Mouse (Mus musculus) CH12.LX (cell line): Measurements from ENCODE around the gene Lipm. TPM values are rescaled to one million over a fixed set of nuclear protein-coding genes. Genes with fewer than 3 reads are reported as not detected.

Source experiments
- DNase-seq: peaks from one replicate; pipeline ENCODE4 v3.0.0-alpha.2; 2013; ENCODE audit errors: extremely low read depth
- H3K27ac ChIP-seq: 2 replicates; pipeline ENCODE4 v1.5.1; 2012; ENCODE audit warnings: low read depth, mild to moderate bottlenecking, control low read depth, moderate library complexity; ENCODE audit not compliant: insufficient read depth
- H3K27me3 ChIP-seq: replicated peaks from 2 replicates; pipeline ENCODE3; 2012; ENCODE audit warnings: inconsistent platforms
- H3K36me3 ChIP-seq, 2 experiments: replicated peaks in 1 of 2; 2 replicates each; pipeline versions ENCODE3 to v1.6.1; 2012; ENCODE audit warnings: inconsistent platforms in 1 of 2, low read length in 1 of 2, mild to moderate bottlenecking in 1 of 2, mixed read lengths in 1 of 2, moderate library complexity in 1 of 2; ENCODE audit not compliant: control insufficient read depth in 1 of 2, insufficient read depth in 1 of 2
- H3K4me1 ChIP-seq, 2 experiments: 2 replicates each; pipeline ENCODE4 v1.6.1; 2012; ENCODE audit warnings: inconsistent platforms in 1 of 2, moderate library complexity in 1 of 2; ENCODE audit not compliant: insufficient read depth in 2 of 2, control insufficient read depth in 1 of 2
- H3K4me2 ChIP-seq: 2 replicates; pipeline ENCODE4 v1.6.1; 2012; ENCODE audit warnings: low read depth, mild to moderate bottlenecking, control low read depth; ENCODE audit not compliant: poor library complexity, insufficient read depth, severe bottlenecking
- H3K4me3 ChIP-seq, 3 experiments: fragments of 150-350 bp in 1 of 3; sonication (generic) in 1 of 3; replicated peaks in 1 of 3; 2 replicates each; pipeline versions ENCODE3 to v1.5.1; 2011 to 2012; ENCODE audit warnings: low read depth in 2 of 3, low read length in 2 of 3, mild to moderate bottlenecking in 2 of 3, moderate library complexity in 2 of 3, control low read depth in 1 of 3, improper control_type of control experiment in 1 of 3, inconsistent platforms in 1 of 3, mixed read lengths in 1 of 3; ENCODE audit not compliant: poor library complexity in 1 of 3
- H3K79me2 ChIP-seq: replicated peaks from 2 replicates; pipeline ENCODE4 v1.6.1; 2012; ENCODE audit warnings: mild to moderate bottlenecking, moderate library complexity; ENCODE audit not compliant: control insufficient read depth, poor library complexity, insufficient read depth, severe bottlenecking; ENCODE audit errors: extremely low read depth
- H3K9ac ChIP-seq: 2 replicates; pipeline ENCODE4 v1.6.1; 2012; ENCODE audit warnings: low read depth, mild to moderate bottlenecking, control low read depth, moderate library complexity; ENCODE audit not compliant: insufficient read depth
- H3K9me3 ChIP-seq: replicated peaks from 2 replicates; pipeline ENCODE3; 2012; ENCODE audit warnings: low read length, inconsistent platforms, mixed read lengths
- BHLHE40 ChIP-seq: IDR thresholded peaks from 2 replicates; pipeline ENCODE4 v1.6.1; 2011; ENCODE audit warnings: mild to moderate bottlenecking, low read depth, low read length, improper control_type of control experiment
- CHD1 ChIP-seq: IDR thresholded peaks from 2 replicates; pipeline ENCODE4 v1.6.1; 2012; ENCODE audit warnings: low read depth, low read length, improper control_type of control experiment, inconsistent platforms
- CHD2 ChIP-seq: IDR thresholded peaks from 2 replicates; pipeline ENCODE4 v1.6.1; 2011; ENCODE audit warnings: low read length, improper control_type of control experiment
- CTCF ChIP-seq, 2 experiments: IDR thresholded peaks in 1 of 2; conservative IDR thresholded peaks in 1 of 2; 2 replicates each; pipeline ENCODE4 v1.5.1; 2011 to 2012; ENCODE audit warnings: low read depth in 2 of 2, low read length in 2 of 2, improper control_type of control experiment in 1 of 2, inconsistent platforms in 1 of 2, mild to moderate bottlenecking in 1 of 2, moderate library complexity in 1 of 2
- ELF1 ChIP-seq: IDR thresholded peaks from 2 replicates; pipeline ENCODE4 v1.6.1; 2014; ENCODE audit warnings: low read depth, mild to moderate bottlenecking, inconsistent platforms, low read length, improper control_type of control experiment
- EP300 ChIP-seq: IDR thresholded peaks from 2 replicates; pipeline ENCODE4 v1.6.1; 2011; ENCODE audit warnings: low read length, improper control_type of control experiment
- IRF4 ChIP-seq: IDR thresholded peaks from 2 replicates; pipeline ENCODE4 v1.6.1; 2014; ENCODE audit warnings: low read depth, mild to moderate bottlenecking, inconsistent platforms, low read length, improper control_type of control experiment
- JUN ChIP-seq: IDR thresholded peaks from 2 replicates; pipeline ENCODE4 v1.6.1; 2011; ENCODE audit warnings: low read depth, mild to moderate bottlenecking, low read length, improper control_type of control experiment, moderate library complexity; ENCODE audit not compliant: insufficient read depth
- KAT2A ChIP-seq: IDR thresholded peaks from 2 replicates; pipeline ENCODE4 v1.6.1; 2012; ENCODE audit warnings: low read length, improper control_type of control experiment, inconsistent platforms; ENCODE audit not compliant: insufficient replicate concordance
- MAZ ChIP-seq: IDR thresholded peaks from 2 replicates; pipeline ENCODE4 v1.6.1; 2012; ENCODE audit warnings: low read depth, mild to moderate bottlenecking, inconsistent platforms, low read length, improper control_type of control experiment, moderate library complexity
- MEF2A ChIP-seq: IDR thresholded peaks from 2 replicates; pipeline ENCODE4 v1.6.1; 2014; ENCODE audit warnings: low read depth, mild to moderate bottlenecking, inconsistent platforms, low read length, improper control_type of control experiment, borderline replicate concordance
- MXI1 ChIP-seq: IDR thresholded peaks from 2 replicates; pipeline ENCODE4 v1.6.1; 2011; ENCODE audit warnings: mild to moderate bottlenecking, low read depth, low read length, improper control_type of control experiment
- MYC ChIP-seq: IDR thresholded peaks from 2 replicates; pipeline ENCODE4 v1.6.1; 2011; ENCODE audit warnings: low read depth, mild to moderate bottlenecking, improper control_type of control experiment, low read length
- NELFE ChIP-seq: IDR thresholded peaks from 2 replicates; pipeline ENCODE4 v1.6.1; 2011; ENCODE audit warnings: low read depth, low read length, improper control_type of control experiment
- RAD21 ChIP-seq: IDR thresholded peaks from 2 replicates; pipeline ENCODE4 v1.6.1; 2011; ENCODE audit warnings: low read depth, mild to moderate bottlenecking, low read length, improper control_type of control experiment, moderate library complexity
- RCOR1 ChIP-seq: conservative IDR thresholded peaks from 2 replicates; pipeline ENCODE4 v1.6.1; 2012; ENCODE audit warnings: low read depth, mild to moderate bottlenecking, inconsistent platforms, low read length, improper control_type of control experiment
- SIN3A ChIP-seq: IDR thresholded peaks from 2 replicates; pipeline ENCODE4 v1.6.1; 2012; ENCODE audit warnings: low read length, improper control_type of control experiment, inconsistent platforms
- SMC3 ChIP-seq: IDR thresholded peaks from 2 replicates; pipeline ENCODE4 v1.6.1; 2011; ENCODE audit warnings: low read depth, low read length, improper control_type of control experiment
- TBP ChIP-seq: conservative IDR thresholded peaks from 2 replicates; pipeline ENCODE4 v1.6.1; 2011; ENCODE audit warnings: low read depth, low read length, improper control_type of control experiment
- UBTF ChIP-seq: IDR thresholded peaks from 2 replicates; pipeline ENCODE4 v1.6.1; 2012; ENCODE audit warnings: low read depth, mild to moderate bottlenecking, inconsistent platforms, low read length, improper control_type of control experiment, moderate library complexity
- USF1 ChIP-seq: IDR thresholded peaks from 2 replicates; pipeline ENCODE4 v1.6.1; 2014; ENCODE audit warnings: low read depth, mild to moderate bottlenecking, inconsistent platforms, low read length, improper control_type of control experiment
- ZC3H11A ChIP-seq: IDR thresholded peaks from 2 replicates; pipeline ENCODE4 v1.6.1; 2012; ENCODE audit warnings: low read depth, mild to moderate bottlenecking, inconsistent platforms, low read length, improper control_type of control experiment
- ZKSCAN1 ChIP-seq: IDR thresholded peaks from 2 replicates; pipeline ENCODE4 v1.6.1; 2012; ENCODE audit warnings: low read depth, inconsistent platforms, low read length, improper control_type of control experiment, borderline replicate concordance
- ZMIZ1 ChIP-seq: IDR thresholded peaks from 2 replicates; pipeline ENCODE4 v1.6.1; 2012; ENCODE audit warnings: low read depth, mild to moderate bottlenecking, inconsistent platforms, low read length, improper control_type of control experiment
- ZNF384 ChIP-seq: IDR thresholded peaks from 2 replicates; pipeline ENCODE4 v1.6.1; 2012; ENCODE audit warnings: low read depth, low read length, improper control_type of control experiment, inconsistent platforms
- dilution Hi-C: fragments of 300-500 bp; cut with MboI; formaldehyde crosslinking; loops from 2 replicates; pipeline ENCODE4 v1.14.3; 2020; ENCODE audit warnings: low sequenced_read_pairs; ENCODE audit not compliant: extremely low pct_unique_long_range_greater_than_20kb, extremely low pct_ligation_motif_present
- in situ Hi-C: fragments of 300-500 bp; cut with MboI; formaldehyde crosslinking; loops from 3 replicates; pipeline ENCODE4 v1.14.3; 2019; ENCODE audit warnings: low sequenced_read_pairs, low pct_ligation_motif_present, low pct_unique_long_range_greater_than_20kb, mixed read lengths
- polyA plus RNA-seq: library from polyadenylated mRNA; unstranded; fragments of >175 nt; gene quantifications from 2 replicates; pipeline ENCODE4 v1.2.1, GENCODE M21; 2012; ENCODE audit warnings: low read depth; ENCODE audit not compliant: insufficient read length
- total RNA-seq, 2 experiments: library from RNA; depleted of rRNA; stranded (reverse); fragments of 300-350 nt in 1 of 2; fragments of >200 nt in 1 of 2; gene quantifications; 2 replicates each; pipeline ENCODE4 v1.2.3; 2012 to 2014

Lipm gene
- total and polyA plus RNA-seq, 3 experiments, result not detected

- H3K4me2 ChIP-seq, result no peak overlapping the region
- H3K27ac ChIP-seq, result no peak overlapping the region
- H3K79me2 ChIP-seq, result no peaks in the 10 kb centered on the region
- peak; percentile 60 for DNase-seq
- dilution Hi-C loops, result no loop called here
- TF ChIP-seq RAD21 (peak; percentile 91), JUN (no peak), ZMIZ1 (no peak), MEF2A (no peak), ZNF384 (no peak), UBTF (no peak), CTCF (conservative IDR thresholded peaks at IDR 0.05 in 1 of 2, IDR thresholded peaks at IDR 0.05 in 1 of 2; ENCODE audit: low read depth in 2 of 2, low read length in 2 of 2) (peak; percentile 70 to 86), MXI1 (no peak), TBP (no peak), RCOR1 (no peak), CHD1 (no peak), MAZ (no peak), SMC3 (peak; percentile 74), CHD2 (no peak), KAT2A (no peak), ELF1 (no peak), BHLHE40 (0 out of 2 replicates have a peak, but pooled peaks have one; percentile 35), EP300 (no peak), NELFE (no peak), IRF4 (no peak), SIN3A (no peak), MYC (peak; percentile 30; the same call in 1 of the 2 replicates), ZKSCAN1 (no peak), ZC3H11A (no peak), USF1 (no peak)
- no peaks in the 10 kb centered on the region for H3K36me3 ChIP-seq
- H3K9ac ChIP-seq, result no peak overlapping the region
- in situ Hi-C loops, result no loop called here
- no peaks in the 10 kb centered on the region for H3K27me3 ChIP-seq
- no peak overlapping the region for H3K4me3 ChIP-seq
- peaks cover 4 to 21% of the 10 kb centered on the region in 2 experiments; a peak in 2 of 4 replicates for H3K4me1 ChIP-seq
- no peaks in the 10 kb centered on the region for H3K9me3 ChIP-seq
These were observed 51.2 kb downstream of the Lipm start for GRCm38 (mm10) chr19:34151909-34152308.
